Mouse (Mus musculus) adrenal gland, postnatal 36 days (tissue): ENCODE measurements around the gene Gmppb. TPM values are rescaled to one million over a fixed set of nuclear protein-coding genes. Genes with fewer than 3 reads are reported as not detected.

Experiments used
- DNase-seq, 2 experiments: peaks; one replicate each; pipeline ENCODE4 v3.0.0; 2021; ENCODE audit warnings: mixed read lengths in 1 of 2
- total RNA-seq, 2 experiments: library from RNA; stranded (reverse); gene quantifications; 2 replicates each; pipeline ENCODE4 v1.2.3; 2021

Gmppb gene
- total RNA-seq, 2 experiments from 2014 or later, result 27.0 to 28.5 TPM

- no peak for DNase-seq
Measured at GRCm38 (mm10) chr9:108051184-108051930, 2.3 kb downstream of the Gmppb start.

- no peak for DNase-seq
Measured at GRCm38 (mm10) chr9:108051931-108052220, 2.8 kb downstream of the Gmppb start.

GRCm38 (mm10) chr9:108052411-108052810 is 3.4 kb downstream of the Gmppb start:
- DNase-seq, result no peak

GRCm38 (mm10) chr9:108052885-108053664 is 4.0 kb downstream of the Gmppb start, which contains the start of gene Amigo3:
TSS of gene Amigo3 (plus strand) at chr9:108053159.
- peak; percentile 96 for DNase-seq

GRCm38 (mm10) chr9:108053665-108054225 is 4.7 kb downstream of the Gmppb start:
- no peak for DNase-seq

GRCm38 (mm10) chr9:108054331-108055040 is 5.4 kb downstream of the Gmppb start:
- DNase-seq, result no peak

GRCm38 (mm10) chr9:108055061-108055460 is 6.0 kb downstream of the Gmppb start:
- DNase-seq, result no peak

- DNase-seq, result no peak
Measured at GRCm38 (mm10) chr9:108055661-108056237, 6.7 kb downstream of the Gmppb start.

GRCm38 (mm10) chr9:108056361-108057261 is 7.6 kb downstream of the Gmppb start:
- DNase-seq, result no peak

- peak; percentile 71 to 84 for DNase-seq
Measured at GRCm38 (mm10) chr9:108057262-108057562, 8.2 kb downstream of the Gmppb start.

- DNase-seq, result no peak
Measured at GRCm38 (mm10) chr9:108058291-108058690, 9.2 kb downstream of the Gmppb start.

- no peak for DNase-seq
Measured at GRCm38 (mm10) chr9:108062142-108062541, 13.1 kb downstream of the Gmppb start.

GRCm38 (mm10) chr9:108063361-108063760 is 14.3 kb downstream of the Gmppb start:
- DNase-seq, result peak in 1 of 2 experiments; percentile 1

- DNase-seq, result peak; percentile 76
Measured at GRCm38 (mm10) chr9:108065491-108066011, 16.5 kb downstream of the Gmppb start.

GRCm38 (mm10) chr9:108067199-108067598 is 18.2 kb downstream of the Gmppb start:
- DNase-seq, result no peak

GRCm38 (mm10) chr9:108067900-108068299 is 18.9 kb downstream of the Gmppb start:
- DNase-seq, result peak; percentile 81 to 84

- DNase-seq, result no peak
Measured at GRCm38 (mm10) chr9:108069007-108069406, 20.0 kb downstream of the Gmppb start.

- DNase-seq, result no peak
Measured at GRCm38 (mm10) chr9:108069529-108069928, 20.5 kb downstream of the Gmppb start.

GRCm38 (mm10) chr9:108071801-108072200 is 22.8 kb downstream of the Gmppb start:
- no peak for DNase-seq

- no peak for DNase-seq
Measured at GRCm38 (mm10) chr9:108072481-108072924, 23.5 kb downstream of the Gmppb start.
